Mouse (Mus musculus) splenic B cell, adult 2 months (primary cell): Measurements from ENCODE around the gene Tdrd3.

Experiments used
- DNase-seq: peaks from one replicate; pipeline ENCODE4 v3.0.0-alpha.2; 2011; ENCODE audit warnings: low read depth, low spot score
- H3K27me3 ChIP-seq: 2 replicates; pipeline ENCODE4 v1.6.1; 2012; ENCODE audit warnings: mild to moderate bottlenecking, low read length, moderate library complexity, mixed read lengths; ENCODE audit not compliant: control insufficient read depth, poor library complexity, insufficient read depth, severe bottlenecking
- H3K36me3 ChIP-seq: 2 replicates; pipeline ENCODE4 v1.6.1; 2012; ENCODE audit warnings: mild to moderate bottlenecking, low read length, moderate library complexity, mixed read lengths; ENCODE audit not compliant: control insufficient read depth, poor library complexity, insufficient read depth, severe bottlenecking

Tdrd3 gene

GRCm38 (mm10) chr14:87567626-87568446, 151.4 kb downstream of the Tdrd3 start:
- H3K36me3 ChIP-seq, result no peaks in the 10 kb centered on the region
- DNase-seq, result no peak
- H3K27me3 ChIP-seq, result no peaks in the 10 kb centered on the region

DNA sequence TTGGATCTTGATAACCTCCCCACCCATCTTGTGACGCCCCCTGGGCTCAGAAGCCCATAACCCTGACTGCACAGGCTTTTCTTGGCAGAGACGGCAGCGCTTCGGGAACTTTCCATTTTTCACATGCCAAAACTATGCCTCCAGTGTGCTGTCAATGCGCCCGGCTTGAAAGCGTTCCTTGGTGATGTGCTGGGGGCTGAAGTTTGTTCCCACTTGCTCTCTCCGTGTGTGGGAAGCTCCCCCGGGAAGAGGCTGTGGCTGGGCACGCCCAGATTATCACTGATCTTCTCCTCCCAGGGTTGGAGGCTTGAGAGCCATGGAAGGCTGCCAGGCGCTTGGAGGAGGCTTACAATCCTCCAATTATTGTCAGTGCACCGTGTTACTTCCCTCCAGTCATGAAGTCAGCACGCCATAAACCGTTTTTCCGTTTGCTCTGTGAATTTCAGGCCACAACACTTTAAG, 152.0 kb downstream of the Tdrd3 start:
- H3K27me3 ChIP-seq, result no peaks in the 10 kb centered on the region
- DNase-seq, result no peak
- no peaks in the 10 kb centered on the region for H3K36me3 ChIP-seq

DNA sequence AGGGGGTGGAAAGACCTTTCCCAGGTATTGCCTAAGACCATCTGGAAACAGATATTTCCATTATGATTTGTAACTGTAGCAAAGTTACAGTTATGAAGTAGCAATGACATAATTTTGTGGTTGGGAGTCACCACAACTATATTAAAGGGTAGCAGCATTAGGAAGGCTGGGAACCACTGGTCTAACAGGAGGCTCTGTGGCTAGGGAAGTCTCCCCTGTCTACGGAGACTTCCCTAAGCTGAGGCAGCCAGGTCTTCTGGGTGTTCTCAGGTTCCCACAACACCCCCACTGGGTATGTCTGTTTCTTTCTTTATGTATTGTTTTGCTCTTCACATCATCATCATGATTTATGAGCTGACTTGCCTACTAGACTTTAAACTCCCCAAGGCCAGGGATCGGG, 153.0 kb downstream of the Tdrd3 start:
- no peak for DNase-seq
- Histone ChIP-seq H3K27me3 (no peaks in the 10 kb centered on the region), H3K36me3 (no peaks in the 10 kb centered on the region)

DNA sequence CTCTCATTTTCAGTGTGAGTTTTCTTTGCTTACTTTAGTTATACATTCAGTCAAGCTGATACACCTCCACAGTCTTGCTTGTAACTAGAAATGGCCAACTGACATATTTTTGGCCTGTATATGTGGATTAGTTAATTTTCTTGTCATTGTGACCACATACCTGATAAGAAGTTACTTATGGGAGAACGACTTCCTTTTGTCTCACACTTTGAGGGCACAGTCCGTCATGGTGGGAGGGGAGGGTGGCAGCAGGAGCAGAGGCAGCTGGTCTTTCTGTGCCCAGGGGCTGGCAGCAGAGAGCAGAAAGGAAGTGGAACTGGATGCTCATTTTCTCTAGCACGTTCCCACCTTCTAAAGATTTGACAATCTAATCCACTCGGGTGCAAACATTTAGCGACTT, 156.0 kb downstream of the Tdrd3 start:
- Histone ChIP-seq H3K36me3 (no peaks in the 10 kb centered on the region), H3K27me3 (no peaks in the 10 kb centered on the region)
- DNase-seq, result no peak

DNA sequence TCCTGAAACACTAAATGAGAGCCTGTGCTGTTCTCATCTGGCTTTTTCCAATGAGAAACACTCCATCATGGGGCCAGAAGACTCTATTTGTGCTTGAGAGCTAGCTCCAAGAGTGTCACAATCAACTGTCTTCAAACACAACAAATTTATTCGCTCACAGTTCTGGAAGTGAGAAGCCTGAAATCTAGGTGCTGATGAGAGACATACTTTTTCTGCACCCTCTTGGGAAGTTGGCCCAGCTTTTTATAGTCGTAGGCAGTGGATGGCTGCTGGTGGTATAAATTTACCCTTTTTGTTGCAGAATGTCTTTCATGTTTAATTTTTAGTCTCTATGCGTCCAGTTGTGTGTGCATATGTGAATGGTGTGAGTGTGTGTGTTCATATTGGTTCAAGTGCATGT, 166.2 kb downstream of the Tdrd3 start:
- no peak for DNase-seq
- H3K27me3 ChIP-seq, result no peaks in the 10 kb centered on the region; the same call in 1 of the 2 replicates

More for the DNA sequence above, 166.2 kb downstream of the Tdrd3 start:
- no peaks in the 10 kb centered on the region for H3K36me3 ChIP-seq
